Mouse (Mus musculus): ENCODE results near the gene Adck1. TPM values are rescaled to one million over a fixed set of nuclear protein-coding genes. Genes with fewer than 3 reads are reported as not detected.

Gene Adck1
- total RNA-seq, 2 experiments from 2014 or later, result 33.4 to 34.1 TPM

- intact Hi-C loops (cut with DNase I), result loop anchor here (5.0 to 10.0 kb wide), 2 partner anchors 299 to 696 kb away; no protein-coding TSS in a partner anchor
- DNase-seq (ENCODE audit: low spot score in 2 of 2), result no peak
Measured at GRCm38 (mm10) chr12:88408323-88409047, 48.1 kb downstream of the Adck1 start.

GRCm38 (mm10) chr12:88413239-88413638 is 52.9 kb downstream of the Adck1 start:
- no peak for DNase-seq (ENCODE audit: low spot score in 2 of 2)
- intact Hi-C loops (cut with DNase I), result no loop called here

GRCm38 (mm10) chr12:88419912-88420621 is 59.7 kb downstream of the Adck1 start:
- intact Hi-C loops (cut with DNase I), result no loop called here
- peak in 1 of 2 experiments; percentile 48 for DNase-seq (ENCODE audit: low spot score in 2 of 2)

- intact Hi-C loops (cut with DNase I), result no loop called here
- DNase-seq (ENCODE audit: low spot score in 2 of 2), result no peak
Measured at GRCm38 (mm10) chr12:88426926-88427325, 66.6 kb downstream of the Adck1 start.

GRCm38 (mm10) chr12:88428735-88429134 is 68.4 kb downstream of the Adck1 start:
- no peak for DNase-seq (ENCODE audit: low spot score in 2 of 2)
- intact Hi-C loops (cut with DNase I), result no loop called here

GRCm38 (mm10) chr12:88432277-88432676 is 71.9 kb downstream of the Adck1 start:
- DNase-seq (ENCODE audit: low spot score in 2 of 2), result no peak
- intact Hi-C loops (cut with DNase I), result no loop called here

- intact Hi-C loops (cut with DNase I), result no loop called here
- DNase-seq (ENCODE audit: low spot score in 2 of 2), result no peak
Measured at GRCm38 (mm10) chr12:88433171-88433570, 72.8 kb downstream of the Adck1 start.

GRCm38 (mm10) chr12:88436962-88437750 is 76.8 kb downstream of the Adck1 start:
- intact Hi-C loops (cut with DNase I), result no loop called here
- DNase-seq (ENCODE audit: low spot score in 2 of 2), result no peak

- no peak for DNase-seq (ENCODE audit: low spot score in 2 of 2)
- intact Hi-C loops (cut with DNase I), result no loop called here
Measured at GRCm38 (mm10) chr12:88441922-88442809, 81.8 kb downstream of the Adck1 start.

- intact Hi-C loops (cut with DNase I), result no loop called here
Measured at GRCm38 (mm10) chr12:88444040-88444439, 83.7 kb downstream of the Adck1 start.

GRCm38 (mm10) chr12:88445471-88445870 is 85.1 kb downstream of the Adck1 start:
- intact Hi-C loops (cut with DNase I), result no loop called here

More at GRCm38 (mm10) chr12:88444040-88444439, 83.7 kb downstream of the Adck1 start:
- DNase-seq (ENCODE audit: low spot score in 2 of 2), result no peak

GRCm38 (mm10) chr12:88450658-88451563 is 90.6 kb downstream of the Adck1 start:
- intact Hi-C loops (cut with DNase I), result no loop called here
- DNase-seq (ENCODE audit: low spot score in 2 of 2), result no peak

More at GRCm38 (mm10) chr12:88445471-88445870, 85.1 kb downstream of the Adck1 start:
- DNase-seq (ENCODE audit: low spot score in 2 of 2), result no peak

- intact Hi-C loops (cut with DNase I), result no loop called here
- no peak for DNase-seq (ENCODE audit: low spot score in 2 of 2)
Measured at GRCm38 (mm10) chr12:88454701-88455410, 94.5 kb downstream of the Adck1 start.

GRCm38 (mm10) chr12:88457021-88457420 is 96.7 kb downstream of the Adck1 start:
- no peak for DNase-seq (ENCODE audit: low spot score in 2 of 2)
- intact Hi-C loops (cut with DNase I), result no loop called here

GRCm38 (mm10) chr12:88458936-88459335 is 98.6 kb downstream of the Adck1 start:
- intact Hi-C loops (cut with DNase I), result no loop called here
- DNase-seq (ENCODE audit: low spot score in 2 of 2), result no peak

- no peak for DNase-seq (ENCODE audit: low spot score in 2 of 2)
Measured at GRCm38 (mm10) chr12:88459461-88459860, 99.1 kb downstream of the Adck1 start.

GRCm38 (mm10) chr12:88461026-88461425 is 100.7 kb downstream of the Adck1 start:
- DNase-seq (ENCODE audit: low spot score in 2 of 2), result no peak
- intact Hi-C loops (cut with DNase I), result no loop called here

More at GRCm38 (mm10) chr12:88459461-88459860, 99.1 kb downstream of the Adck1 start:
- intact Hi-C loops (cut with DNase I), result no loop called here
